Mouse (Mus musculus): ENCODE data around the gene Dph1.

Gene Dph1

DNA sequence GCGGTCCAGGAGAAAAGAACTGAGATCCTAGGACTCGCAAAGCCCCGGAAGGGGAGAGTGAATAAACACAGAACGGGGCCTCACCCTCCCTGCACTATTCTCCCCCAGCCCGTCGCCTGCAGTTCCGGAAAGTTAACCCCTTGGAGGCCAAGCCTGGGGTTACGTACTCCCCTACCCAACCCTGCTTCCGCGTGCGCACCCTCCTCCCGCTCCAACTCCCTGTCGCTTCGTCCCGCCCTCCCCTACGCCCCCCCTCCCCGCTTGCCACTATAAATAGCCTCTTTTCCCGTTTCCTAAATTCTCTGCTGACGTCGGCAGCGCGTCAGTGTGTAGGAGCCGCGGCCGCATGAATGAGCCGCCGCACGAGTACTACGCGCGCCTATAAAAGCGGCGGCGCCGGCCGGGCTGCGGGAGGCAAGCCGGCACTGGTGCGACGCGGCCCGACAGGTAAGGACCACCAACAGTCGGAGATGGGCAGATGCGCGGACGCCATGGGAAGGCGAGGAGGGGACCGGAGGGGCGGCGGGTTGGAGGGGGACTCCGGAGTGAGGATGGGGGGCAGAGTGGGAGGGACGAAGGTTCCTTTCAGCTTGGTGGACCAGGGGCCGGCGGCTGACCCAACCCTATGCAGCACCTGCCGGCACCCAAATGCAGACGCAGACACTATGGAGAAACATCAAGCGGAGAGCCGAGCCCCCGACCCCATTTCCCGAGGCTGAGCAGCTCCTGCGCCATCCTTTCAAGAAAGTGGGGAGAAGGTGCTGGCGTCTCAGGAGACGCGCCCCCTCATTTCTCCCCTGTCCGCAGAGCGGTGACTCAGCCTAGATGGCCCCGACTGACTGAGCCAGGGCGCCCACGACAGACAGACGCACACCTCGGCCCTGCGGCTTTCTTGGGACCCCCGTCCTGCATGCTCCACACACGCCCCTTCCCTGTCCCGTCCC is 18.6 kb downstream of the Dph1 start:
- DNase-seq = peak in 1 of 2 experiments; percentile 47

DNA sequence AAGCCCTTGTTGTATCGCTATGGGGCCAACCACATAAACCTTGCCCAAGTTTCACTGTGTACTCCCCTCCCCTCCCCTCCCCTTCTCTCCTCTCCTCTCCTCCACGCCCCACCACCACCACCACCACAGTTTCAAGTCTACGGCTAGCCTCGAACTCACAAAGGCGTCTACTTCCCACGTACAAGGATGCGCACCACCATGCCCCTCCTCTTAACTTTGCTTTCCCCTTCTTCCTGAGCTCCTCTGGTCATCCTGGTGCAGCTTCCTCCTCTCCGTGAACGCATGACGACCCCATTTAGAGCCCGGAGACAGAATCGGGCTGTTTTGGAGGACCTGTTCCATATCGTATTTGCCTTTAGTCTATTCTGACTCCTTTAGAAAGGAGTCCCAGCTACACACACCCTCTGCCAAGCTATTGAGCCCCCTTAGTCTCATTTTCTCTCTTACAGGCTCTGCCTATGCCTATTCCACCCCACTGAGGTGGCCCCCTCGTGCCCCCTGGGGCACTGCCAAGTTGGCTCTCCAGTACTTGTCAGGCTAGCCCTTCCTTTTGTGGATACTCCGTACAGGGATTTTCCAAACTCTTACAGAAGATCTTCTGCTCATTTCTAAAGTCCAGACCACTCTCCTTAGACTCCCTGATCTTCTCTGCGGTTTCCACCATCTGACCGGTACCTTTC is 19.7 kb downstream of the Dph1 start:
- no peak for DNase-seq

DNA sequence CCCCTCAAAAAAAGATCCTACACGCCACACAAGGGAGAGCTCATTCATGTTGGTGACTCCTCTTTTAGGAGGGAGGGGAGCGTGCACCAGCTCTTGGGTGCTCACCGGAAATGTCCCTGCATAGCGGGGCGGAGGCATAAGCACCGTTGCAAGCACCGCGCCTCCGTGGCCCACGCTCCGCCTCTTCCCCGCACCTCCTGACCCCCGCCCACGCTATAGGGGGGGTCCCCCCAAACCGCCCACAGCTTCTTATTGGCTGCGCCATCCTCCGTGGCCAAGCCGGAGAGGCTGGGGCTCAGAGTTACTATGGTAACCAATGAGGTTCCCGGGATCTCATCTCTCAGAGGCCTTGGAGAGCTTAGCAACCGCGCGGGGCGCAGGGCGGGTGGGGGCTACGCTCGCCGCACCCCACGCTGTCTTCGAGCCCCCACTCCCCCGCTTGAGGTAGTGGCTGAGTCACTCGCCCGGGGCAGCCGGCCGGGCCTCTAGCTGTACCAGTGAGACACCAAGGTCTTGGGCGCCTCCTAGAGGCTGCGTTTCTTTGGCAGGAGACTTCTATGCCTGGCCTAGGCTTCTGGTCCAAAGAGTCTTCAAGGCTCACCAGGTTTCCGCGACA is 20.8 kb downstream of the Dph1 start:
- DNase-seq = peak; percentile 71 to 79

DNA sequence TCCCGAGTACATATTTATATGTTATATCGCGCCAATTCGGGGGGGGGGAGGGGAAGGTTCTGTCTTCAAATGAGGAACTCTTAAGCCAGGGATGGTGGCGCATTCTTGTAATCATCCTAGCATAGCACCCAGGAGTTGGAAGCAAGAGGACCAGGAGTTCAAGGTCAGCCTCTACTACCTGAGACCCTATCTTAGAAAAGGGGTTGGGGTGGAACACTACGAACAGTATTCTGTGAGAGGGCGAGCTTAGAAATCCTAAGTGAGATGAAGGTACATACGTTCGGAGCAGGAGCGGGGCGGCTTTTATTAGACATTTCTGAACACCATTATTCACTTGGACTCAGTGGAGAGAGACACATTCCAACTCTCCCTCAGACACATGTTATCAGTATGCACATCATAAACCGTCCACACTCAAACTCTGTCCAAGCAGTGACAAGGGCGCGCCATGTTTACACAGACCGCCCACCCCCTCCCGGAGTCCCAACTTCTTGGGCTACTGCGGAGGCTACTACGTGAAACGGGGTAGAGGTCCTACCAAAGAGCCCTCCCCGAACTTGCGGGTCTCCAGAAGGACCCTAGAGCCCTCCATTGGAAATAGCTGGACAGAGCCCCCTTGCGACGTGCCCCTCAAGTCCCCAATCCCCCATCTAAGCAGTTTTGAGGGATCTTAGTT is 21.5 kb downstream of the Dph1 start, which contains the start of gene Hic1:
Gene Hic1 (minus strand): TSS at position 115 of the 676 bp plus-strand sequence.
- no peak for DNase-seq

DNA sequence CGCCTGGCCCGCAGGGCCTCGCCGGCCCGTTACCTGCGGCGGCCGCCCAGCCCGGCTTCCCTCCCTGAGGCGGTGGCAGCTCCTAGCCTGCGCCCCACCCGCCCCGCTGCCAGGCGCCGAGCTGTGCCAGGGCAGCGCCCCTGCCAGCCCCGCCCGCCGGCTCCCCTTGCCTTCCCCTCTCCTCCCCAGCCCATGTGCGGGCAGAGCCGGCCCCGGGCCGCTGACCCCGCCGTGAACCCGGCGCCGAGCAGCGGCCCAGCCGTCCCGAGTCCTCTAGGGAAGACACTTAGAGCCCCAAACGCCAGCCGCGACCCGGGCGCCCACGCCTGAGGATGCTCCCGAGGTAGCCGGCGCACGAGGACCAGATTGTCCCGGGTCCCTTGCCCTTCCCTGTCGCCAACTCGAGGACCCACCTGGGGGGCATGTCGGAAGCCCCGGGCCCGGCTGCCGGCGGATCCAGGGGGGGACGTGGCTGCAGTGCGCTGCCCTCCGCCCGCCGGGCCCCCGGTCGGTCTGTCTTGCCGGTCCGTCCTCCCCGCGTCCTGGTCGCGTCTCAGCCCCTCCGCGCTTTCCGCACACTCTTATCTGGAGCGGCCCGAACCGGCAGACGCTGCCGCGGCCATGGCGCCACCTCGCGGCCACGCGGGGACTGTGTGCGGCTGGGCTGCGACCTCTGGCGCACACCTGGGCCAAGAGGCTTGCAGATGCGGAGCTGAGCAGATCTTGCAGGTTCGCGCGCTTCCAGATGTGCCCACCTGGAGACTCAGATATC is 22.3 kb downstream of the Dph1 start:
- DNase-seq = peak; percentile 64 to 71

DNA sequence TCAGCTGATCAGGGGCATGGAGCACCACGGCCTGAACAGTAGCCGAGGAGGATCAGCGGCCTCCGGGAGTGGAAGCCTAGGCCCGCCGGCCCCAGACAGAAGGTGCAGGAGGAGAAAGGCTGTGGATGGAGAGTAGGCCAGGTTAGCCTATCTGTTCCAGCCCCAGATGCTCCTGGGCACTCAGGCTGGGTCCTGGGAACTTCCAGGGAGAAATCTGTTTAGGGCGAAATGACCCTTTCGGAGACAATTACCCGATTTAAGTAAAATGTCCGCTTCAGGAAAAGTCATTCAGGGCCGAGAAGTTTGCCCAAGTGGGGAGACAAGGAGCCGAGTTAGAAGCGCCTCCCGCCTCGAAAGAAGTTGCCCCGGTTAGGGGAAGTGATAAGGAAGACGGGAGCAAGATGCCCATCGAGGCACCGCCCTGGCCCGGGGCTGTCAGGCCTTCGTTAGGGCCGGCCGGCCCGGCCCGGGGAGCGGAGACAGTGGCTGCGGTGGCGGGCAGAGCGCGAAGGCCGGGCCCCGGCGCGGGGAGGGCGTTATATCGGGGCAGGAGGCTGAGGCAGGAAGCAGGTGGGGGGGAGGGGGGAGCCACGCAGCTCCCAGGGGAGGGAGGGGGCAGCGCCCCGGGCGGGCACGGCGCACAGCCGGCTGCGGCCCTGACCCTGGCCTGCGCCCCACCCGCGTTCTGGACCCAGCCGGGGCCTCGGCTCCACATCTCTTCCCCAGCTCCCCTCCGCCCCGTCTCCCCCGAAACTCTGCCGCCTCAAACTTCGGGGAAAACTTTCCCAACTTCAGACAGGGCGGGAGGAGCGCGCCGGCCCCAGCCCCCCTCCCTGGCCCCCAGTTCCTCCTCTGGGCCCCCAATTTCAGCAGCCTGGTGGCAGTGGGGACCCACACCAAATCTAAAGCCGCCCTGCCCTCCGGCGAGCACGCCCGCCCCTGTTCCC is 23.1 kb downstream of the Dph1 start:
- DNase-seq = no peak

GRCm38 (mm10) chr11:75166861-75167642 is 24.0 kb downstream of the Dph1 start:
- no peak for DNase-seq

GRCm38 (mm10) chr11:75166193-75166842 is 24.7 kb downstream of the Dph1 start:
- no peak for DNase-seq

- peak; percentile 56 to 65 for DNase-seq
These were observed 25.4 kb downstream of the Dph1 start for GRCm38 (mm10) chr11:75165441-75166192.

DNA sequence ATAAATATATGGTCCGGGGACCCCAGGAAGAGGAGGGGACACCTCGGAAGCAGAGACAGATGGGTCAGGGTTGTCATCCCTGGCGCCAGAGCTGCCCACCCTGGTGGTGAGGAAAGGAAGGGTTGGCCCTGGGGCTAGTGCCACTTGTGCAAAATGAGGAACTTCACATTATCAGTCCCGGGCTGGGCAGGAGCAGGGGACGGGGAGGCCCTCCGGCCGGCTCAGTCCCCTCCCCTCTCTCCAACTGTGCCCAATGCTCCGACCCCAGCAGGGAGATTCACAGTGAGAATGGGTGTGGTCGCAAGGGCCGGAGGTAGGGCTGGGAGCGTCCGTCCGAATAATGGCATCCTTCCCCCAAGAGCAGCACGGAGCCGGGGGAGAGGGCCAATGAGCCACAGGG is 26.3 kb downstream of the Dph1 start:
- DNase-seq = no peak

- no peak for DNase-seq
These were observed 27.0 kb downstream of the Dph1 start for GRCm38 (mm10) chr11:75164051-75164450.

- no peak for DNase-seq
These were observed 27.7 kb downstream of the Dph1 start for GRCm38 (mm10) chr11:75163379-75163778.

GRCm38 (mm10) chr11:75162591-75163080 is 28.4 kb downstream of the Dph1 start:
- DNase-seq = no peak

- DNase-seq = no peak
These were observed 29.5 kb downstream of the Dph1 start for GRCm38 (mm10) chr11:75161417-75162008.

DNA sequence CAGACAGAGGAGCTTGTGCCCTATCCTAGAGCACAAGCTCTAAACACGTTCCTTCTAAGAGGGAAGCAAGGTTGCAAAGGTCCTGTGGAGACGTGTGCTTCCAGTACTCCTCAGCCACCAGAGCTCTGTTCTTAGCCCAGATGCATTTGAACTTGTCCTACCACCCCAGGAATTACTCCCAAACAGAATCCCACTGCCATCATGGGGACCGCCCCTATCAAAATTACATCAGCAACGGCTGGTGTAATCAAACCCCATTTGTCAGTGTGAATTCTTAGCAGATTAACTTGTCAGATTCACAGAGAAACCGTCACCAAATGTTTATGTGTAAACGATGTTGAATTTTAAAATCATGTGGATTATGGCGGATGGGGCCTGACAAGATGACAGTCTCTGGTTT is 30.1 kb downstream of the Dph1 start:
- no peak for DNase-seq

DNA sequence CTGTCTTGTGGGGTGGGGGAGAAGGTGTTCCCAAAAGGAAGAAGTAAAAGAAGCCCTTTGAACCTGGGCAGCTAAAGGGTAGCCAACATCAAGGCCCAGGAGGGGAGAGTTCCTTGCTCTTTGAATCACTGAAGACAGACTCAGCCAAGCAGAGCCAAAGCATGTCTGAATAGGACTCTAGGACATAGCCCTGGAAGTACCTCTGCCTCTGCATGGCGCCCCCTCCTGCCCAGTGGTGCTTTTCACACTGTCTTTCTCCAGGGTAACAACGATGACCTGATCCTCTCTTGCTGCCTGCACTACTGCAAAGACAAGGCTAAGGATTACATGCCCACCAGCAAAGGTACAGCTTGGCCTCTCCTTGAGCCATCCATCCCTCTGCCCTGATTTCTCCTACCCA is 31.5 kb downstream of the Dph1 start:
- no peak for DNase-seq

DNA sequence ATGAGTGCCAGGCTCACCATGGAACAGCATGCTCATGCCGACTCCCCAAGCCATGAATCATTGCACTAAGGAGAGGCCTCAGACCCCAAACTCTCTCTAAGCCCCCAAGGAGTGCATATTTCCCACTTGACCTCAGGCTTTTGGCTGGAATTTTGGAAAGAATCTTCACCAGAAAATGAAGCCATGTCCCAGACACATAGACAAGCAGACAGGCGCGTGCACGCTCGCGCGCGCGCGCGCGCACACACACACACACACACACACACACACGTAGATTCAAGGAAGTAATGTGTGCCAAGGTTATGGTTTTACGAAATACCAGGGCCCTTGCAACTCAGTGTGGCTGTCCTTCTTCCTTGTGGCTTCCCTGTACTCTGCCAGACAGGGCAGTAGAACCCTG is 32.6 kb downstream of the Dph1 start:
- DNase-seq = no peak

- no peak for DNase-seq
These were observed 33.1 kb downstream of the Dph1 start for GRCm38 (mm10) chr11:75157901-75158300.

Data from thymus, adult 18-20 months (tissue).